Mouse (Mus musculus) liver, embryonic 14.5 days (tissue): ENCODE results near the gene Adamts13.

Experiments used
- CTCF ChIP-seq: IDR thresholded peaks from 2 replicates; pipeline ENCODE4 v1.5.1; 2016; ENCODE audit warnings: antibody characterized with exemption, low read depth, control low read depth
- EP300 ChIP-seq: IDR thresholded peaks from 2 replicates; pipeline ENCODE4 v1.6.1; 2016; ENCODE audit warnings: antibody characterized with exemption, low read depth

DNA sequence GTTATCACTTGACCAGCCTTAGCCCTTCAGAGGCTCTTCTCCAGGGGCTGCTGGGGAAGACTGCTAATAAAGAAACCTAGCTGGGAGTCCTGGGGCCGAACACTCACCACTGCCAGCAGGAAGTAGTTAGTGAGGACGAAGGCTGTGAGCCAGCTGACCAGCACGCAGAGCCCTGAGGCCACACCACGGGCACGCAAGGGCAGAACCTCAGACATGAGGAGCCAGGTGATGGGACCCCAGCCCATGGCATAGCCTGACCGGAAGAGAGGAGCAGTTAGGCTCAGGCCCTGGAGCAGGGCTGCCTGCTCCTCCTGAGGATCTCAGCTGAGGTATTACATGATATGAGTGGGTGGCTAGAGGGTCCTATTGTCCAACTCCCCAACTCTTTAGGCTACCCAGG lies 49.4 kb downstream of the Adamts13 start:
- TF ChIP-seq CTCF (no peak), EP300 (no peak)
